Mouse (Mus musculus) lung, adult 2 months (tissue): Measurements from ENCODE around the gene Olfr1393.

Experiments
- CTCF ChIP-seq: fragments of 200-500 bp; IDR thresholded peaks from 2 replicates; pipeline ENCODE4 v1.5.1; 2011; ENCODE audit warnings: mild to moderate bottlenecking, low read length, control low read depth; ENCODE audit not compliant: insufficient read depth
- POLR2A ChIP-seq: fragments of 200-500 bp; IDR thresholded peaks from 2 replicates; pipeline ENCODE4 v1.6.1; 2011; ENCODE audit warnings: low read depth, mild to moderate bottlenecking, control low read depth, low read length, borderline replicate concordance; ENCODE audit errors: extremely low read depth

DNA sequence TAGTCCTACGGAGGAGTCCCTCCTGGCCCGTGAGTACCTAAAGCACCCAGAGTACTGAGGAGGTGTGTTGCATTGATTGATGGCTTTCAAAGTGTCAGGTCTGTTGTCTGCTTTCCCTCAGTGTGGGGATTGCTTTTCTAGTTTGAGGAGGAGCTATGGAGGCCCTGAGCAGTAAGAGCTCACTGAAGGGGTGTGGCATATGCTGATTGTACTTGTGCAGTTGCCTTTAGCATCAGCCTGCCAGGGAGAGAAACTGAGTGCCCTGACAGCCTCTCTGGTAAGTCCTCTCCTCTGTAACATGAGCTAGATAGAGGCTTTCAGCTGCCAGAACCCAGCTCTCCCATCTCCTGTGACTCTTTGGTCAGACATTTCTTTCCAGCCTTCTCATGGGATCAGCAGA is 30.8 kb upstream of the Olfr1393 start:
- TF ChIP-seq CTCF: no peak
- TF ChIP-seq POLR2A: no peak
